Comparison of ENCODE assay signal across 8 mouse cellular contexts in genomic region chr12:86882279-86883018, GRCm38 (mm10). TPM values are rescaled to one million over a fixed set of nuclear protein-coding genes. Genes with fewer than 3 reads are reported as not detected.
DNase-seq lines count a peak whose midpoint lies in the region; ATAC-seq and TF ChIP-seq lines count a peak whose summit lies in the region.

No protein-coding gene starts in this region.

- WGBS in limb, embryonic 12.5 days, result under 1% methylated on average over 59 of the region's 59 CpGs
- under 1% methylated on average over 59 of the region's 59 CpGs for WGBS in midbrain, embryonic 15.5 days

- DNase-seq in ovary, postnatal 36 days (ENCODE audit: low spot score), result peak; percentile 71
- DNase-seq in ovary, adult 18-20 months (ENCODE audit: low spot score), result no peak
- DNase-seq in cerebellum, postnatal 25 days, result peak; percentile 82 to 83
- peak; percentile 90 for DNase-seq in gastrocnemius, adult 2 months

- no peaks in the 10 kb centered on the region for H3K9me3 ChIP-seq in limb, embryonic 12.5 days
- H3K9me3 ChIP-seq in midbrain, embryonic 15.5 days, result no peaks in the 10 kb centered on the region

- TF ChIP-seq POLR2A in testis, adult 2 months (IDR thresholded peaks at IDR 0.05; ENCODE audit: control insufficient read depth, low read depth, low read length), result peak; percentile 23; the same call in 1 of the 2 replicates

- H3K4me3 ChIP-seq in gastrocnemius, adult 2 months, result peak overlapping the region; percentile 99
- H3K4me3 ChIP-seq in limb, embryonic 12.5 days (replicated peaks), result peak overlapping the region; percentile 77
- H3K4me3 ChIP-seq in midbrain, embryonic 15.5 days, result peak overlapping the region; percentile 85
- H3K4me3 ChIP-seq in testis, adult 2 months (ENCODE audit: control insufficient read depth, low read depth, low read length), result peak overlapping the region; percentile 87

- peak; percentile 12 for ATAC-seq in inflammation-experienced regulatory T-cells, adult 6 months
- ATAC-seq in limb, embryonic 12.5 days (ENCODE audit: insufficient number of reproducible peaks, insufficient read depth, low FRiP score, low TSS enrichment, low read depth), result no peak
- no peak; the same call in 1 of the 2 replicates for ATAC-seq in midbrain, embryonic 15.5 days (replicated peaks)

- peaks cover 5% of the 10 kb centered on the region; the same call in 1 of the 2 replicates for H3K36me3 ChIP-seq in limb, embryonic 12.5 days
- H3K36me3 ChIP-seq in midbrain, embryonic 15.5 days (replicated peaks), result no peaks in the 10 kb centered on the region
- H3K36me3 ChIP-seq in testis, adult 2 months (ENCODE audit: control insufficient read depth, insufficient read depth, low read length), result no peaks in the 10 kb centered on the region

- TF ChIP-seq CTCF in gastrocnemius, adult 2 months (IDR thresholded peaks at IDR 0.05), result no peak
- TF ChIP-seq CTCF in testis, adult 2 months (IDR thresholded peaks at IDR 0.05; ENCODE audit: control insufficient read depth, insufficient read depth, insufficient replicate concordance, low read depth, low read length), result no peak

- intact Hi-C loops in gastrocnemius, adult 2 months (cut with DNase I), result loop anchor here (2.0 kb wide), 1 partner anchor 48 kb away; no protein-coding TSS in a partner anchor

- H3K4me1 ChIP-seq in limb, embryonic 12.5 days (replicated peaks), result peaks cover 65% of the 10 kb centered on the region
- H3K4me1 ChIP-seq in midbrain, embryonic 15.5 days, result peaks cover 52% of the 10 kb centered on the region
- peaks cover 28% of the 10 kb centered on the region for H3K4me1 ChIP-seq in testis, adult 2 months (ENCODE audit: control insufficient read depth, insufficient read depth, low read length)

- H3K9ac ChIP-seq in limb, embryonic 12.5 days (replicated peaks), result peak overlapping the region; percentile 98
- H3K9ac ChIP-seq in midbrain, embryonic 15.5 days, result peak overlapping the region; percentile 92

- peak overlapping the region; percentile 98 for H3K4me2 ChIP-seq in limb, embryonic 12.5 days
- H3K4me2 ChIP-seq in midbrain, embryonic 15.5 days, result peak overlapping the region; percentile 83

- H3K27ac ChIP-seq in gastrocnemius, adult 2 months, result peak overlapping the region; percentile 100
- H3K27ac ChIP-seq in limb, embryonic 12.5 days, result peak overlapping the region; percentile 99
- peak overlapping the region; percentile 100 for H3K27ac ChIP-seq in midbrain, embryonic 15.5 days
- peak overlapping the region; percentile 93; the same call in 1 of the 2 replicates for H3K27ac ChIP-seq in testis, adult 2 months (ENCODE audit: control insufficient read depth, insufficient read depth, low read depth, low read length)

- no peaks in the 10 kb centered on the region for H3K27me3 ChIP-seq in limb, embryonic 12.5 days
- no peaks in the 10 kb centered on the region for H3K27me3 ChIP-seq in midbrain, embryonic 15.5 days (replicated peaks)
- no peaks in the 10 kb centered on the region; the same call in 1 of the 2 replicates for H3K27me3 ChIP-seq in testis, adult 2 months (ENCODE audit: control insufficient read depth, insufficient read depth, low read length)

RNA-seq across cellular contexts. Expression of gene Irf2bpl, which starts 2.1 kb away (rescaled TPM):
- total RNA-seq in gastrocnemius, adult 2 months (2021), result 10 to 100 TPM; 21.5 to 28.2 TPM
- 10 to 100 TPM in 1 of 3 experiments, 1 to 10 TPM in 2; 8.0 to 14.6 (median 9.4) TPM for polyA plus RNA-seq in inflammation-experienced regulatory T-cells, adult 6 months (2017; shearing (Covaris generic))
- polyA plus RNA-seq in limb, embryonic 12.5 days (2016; fragmentation: Nextera tagmentation; extraction: Ambion mirVana), result 55.7 and 57.2 TPM in 2 replicates
- 94.3 and 98.5 TPM in 2 replicates for polyA plus RNA-seq in midbrain, embryonic 15.5 days (2015; fragmentation: Nextera tagmentation; extraction: Ambion mirVana)
- polyA plus RNA-seq in testis, adult 2 months (2012; rRNA removed), result 2.8 and 3.2 TPM in 2 replicates
